Mouse (Mus musculus) heart, postnatal 0 days (tissue): ENCODE results near the gene Lfng. TPM values are rescaled to one million over a fixed set of nuclear protein-coding genes. Genes with fewer than 3 reads are reported as not detected.
A peak's percentile ranks its signal among the peaks of the same experiment; 100 is the strongest.

Source experiments
- ATAC-seq: fragments of 200-750 bp; cut with Nextera tagmentation; 2 replicates; pipeline ENCODE4 v1.8.0; 2017; ENCODE audit warnings: low read depth, moderate number of reproducible peaks, moderate library complexity; ENCODE audit not compliant: insufficient read depth
- DNase-seq: peaks from one replicate; pipeline ENCODE4 v3.0.0-alpha.2; 2016; ENCODE audit warnings: low spot score
- H3K27ac ChIP-seq: fragments of 300-500 bp; sonication (generic); 2 replicates; pipeline ENCODE4 v1.5.1; 2014; ENCODE audit warnings: low read depth, mild to moderate bottlenecking
- H3K27me3 ChIP-seq: fragments of 300-500 bp; sonication (generic); 2 replicates; pipeline ENCODE4 v1.6.1; 2014; ENCODE audit warnings: low read length, mixed read lengths; ENCODE audit not compliant: control insufficient read depth, insufficient read depth
- H3K36me3 ChIP-seq: fragments of 300-500 bp; sonication (generic); replicated peaks from 2 replicates; pipeline ENCODE4 v1.6.1; 2014; ENCODE audit warnings: low read length, mixed read lengths; ENCODE audit not compliant: control insufficient read depth, insufficient read depth
- H3K4me1 ChIP-seq: fragments of 300-500 bp; sonication (generic); 2 replicates; pipeline ENCODE4 v1.6.1; 2014; ENCODE audit warnings: antibody characterized with exemption; ENCODE audit not compliant: control insufficient read depth, insufficient read depth
- H3K4me2 ChIP-seq: fragments of 300-500 bp; sonication (generic); 2 replicates; pipeline ENCODE4 v1.6.1; 2014; ENCODE audit warnings: low read depth, mild to moderate bottlenecking, low read length, moderate library complexity
- H3K4me3 ChIP-seq: fragments of 300-500 bp; sonication (generic); 2 replicates; pipeline ENCODE4 v1.5.1; 2014; ENCODE audit warnings: low read depth, low read length
- H3K9ac ChIP-seq: fragments of 300-500 bp; sonication (generic); replicated peaks from 2 replicates; pipeline ENCODE4 v1.6.1; 2014; ENCODE audit warnings: low read depth, low read length, mixed read lengths
- H3K9me3 ChIP-seq: fragments of 300-500 bp; sonication (generic); replicated peaks from 2 replicates; pipeline ENCODE4 v1.6.1; 2016; ENCODE audit warnings: low read length; ENCODE audit not compliant: control insufficient read depth
- CTCF ChIP-seq: IDR thresholded peaks from 2 replicates; pipeline ENCODE4 v1.5.1; 2016; ENCODE audit warnings: antibody characterized with exemption, control low read depth, low read depth
- EP300 ChIP-seq: IDR thresholded peaks from 2 replicates; pipeline ENCODE4 v1.6.1; 2016; ENCODE audit warnings: antibody characterized with exemption, low read depth
- WGBS: fragments of 180-500 bp; shearing (Covaris S2); extraction: QIAGEN DNeasy Blood & Tissue Kit; methylation state at CpG from one replicate; pipeline ENCODE4 v1.1.7; 2014; 5-methylcytosine and 5-hydroxymethylcytosine counted together
- polyA plus RNA-seq: library from polyadenylated mRNA; unstranded; fragments of >200 nt; fragmentation: Nextera tagmentation; extraction: Ambion mirVana; gene quantifications from 2 replicates; pipeline ENCODE4 v1.2.1, GENCODE M21; 2015
- total RNA-seq: library from RNA; depleted of rRNA; stranded (reverse); fragments of >200 nt; gene quantifications from 2 replicates; pipeline ENCODE4 v1.2.3, GENCODE M21; 2014; ENCODE audit warnings: low replicate concordance

Gene Lfng
- total and polyA plus RNA-seq, 2 experiments from 2014 or later = 4.4 to 8.2 TPM

DNA sequence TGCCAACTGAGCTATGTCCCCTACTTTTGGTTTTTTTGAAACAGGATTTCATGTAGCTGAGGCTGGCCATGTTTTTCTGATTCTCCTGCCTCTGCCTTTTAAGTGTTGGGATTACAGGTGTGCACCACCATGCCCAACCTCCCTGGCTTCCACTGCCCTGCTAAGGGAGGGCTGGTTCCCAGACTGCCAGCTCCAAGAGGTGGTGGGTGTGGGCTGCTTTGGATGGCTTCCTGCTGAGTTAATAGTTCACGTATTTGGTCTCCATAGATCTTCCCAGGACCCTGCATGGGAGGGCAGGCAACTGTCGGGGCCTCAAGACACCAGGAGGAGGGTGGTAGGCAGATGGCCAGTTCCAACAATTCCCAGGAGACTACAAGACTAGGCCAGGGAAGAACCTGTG lies 4.6 kb upstream of the Lfng start:
- Histone ChIP-seq H3K4me1 (peaks cover 9% of the 10 kb centered on the region; the same call in 1 of the 2 replicates), H3K9ac (no peak overlapping the region), H3K36me3 (no peaks in the 10 kb centered on the region), H3K27me3 (peaks cover 32% of the 10 kb centered on the region), H3K4me2 (no peak overlapping the region), H3K27ac (no peak overlapping the region), H3K9me3 (no peaks in the 10 kb centered on the region), H3K4me3 (no peak overlapping the region)
- no peak for ATAC-seq
- no peak for DNase-seq
- TF ChIP-seq CTCF = no peak
- TF ChIP-seq EP300 = no peak
- WGBS = 53% methylated on average over 2 of the region's 2 CpGs

DNA sequence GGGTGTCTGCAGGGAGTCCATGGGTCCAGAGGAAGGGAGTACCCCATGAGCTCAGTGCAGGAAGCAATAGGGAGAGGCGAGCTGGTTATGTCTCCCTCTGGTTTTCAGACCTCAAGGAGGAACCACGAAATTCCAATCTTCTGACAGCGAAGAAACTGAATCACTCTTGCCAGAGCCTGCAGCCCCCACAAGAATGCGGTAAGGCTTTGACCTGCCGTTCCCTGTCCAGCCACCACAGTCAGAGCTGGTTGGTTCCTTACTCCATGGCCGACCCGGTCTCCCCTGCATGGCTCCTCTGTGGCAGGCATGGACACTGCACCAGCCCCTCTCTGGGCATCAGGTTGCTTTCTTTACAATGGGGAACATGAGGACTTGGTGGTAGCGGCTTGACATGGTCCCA lies 2.7 kb upstream of the Lfng start:
- peaks cover 13% of the 10 kb centered on the region; the same call in 1 of the 2 replicates for H3K4me1 ChIP-seq
- peaks cover 47% of the 10 kb centered on the region for H3K27me3 ChIP-seq
- H3K27ac ChIP-seq = no peak overlapping the region
- DNase-seq (peak; percentile 41), ATAC-seq (no peak)
- WGBS = 43% methylated on average over 8 of the region's 8 CpGs
- H3K4me3 ChIP-seq = no peak overlapping the region
- H3K9me3 ChIP-seq = no peaks in the 10 kb centered on the region
- TF ChIP-seq CTCF (no peak), EP300 (no peak)
- H3K4me2 ChIP-seq = no peak overlapping the region
- H3K9ac ChIP-seq = no peak overlapping the region
- H3K36me3 ChIP-seq = no peaks in the 10 kb centered on the region

DNA sequence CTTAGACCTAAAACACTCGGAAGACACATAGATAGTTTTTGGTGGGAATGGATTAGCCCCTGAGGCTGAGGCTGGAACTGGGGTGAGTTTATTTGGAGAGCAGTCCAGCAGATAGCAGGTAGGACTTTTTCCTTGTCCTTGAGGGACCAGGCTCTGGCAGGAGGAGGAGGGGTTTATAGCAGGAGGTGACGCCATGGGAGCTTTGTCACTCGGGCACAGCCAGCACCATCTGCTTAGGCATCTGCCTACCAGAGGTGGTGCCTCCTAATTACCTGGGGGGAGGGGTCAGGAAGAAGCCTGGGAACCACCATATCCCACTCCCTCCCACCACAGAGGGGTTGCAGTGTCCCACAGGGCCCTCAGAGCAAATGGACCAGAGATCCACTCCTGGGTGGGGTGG lies 1.9 kb upstream of the Lfng start:
- H3K4me2 ChIP-seq = no peak overlapping the region
- H3K27ac ChIP-seq = no peak overlapping the region
- no peak for ATAC-seq
- H3K36me3 ChIP-seq = no peaks in the 10 kb centered on the region
- WGBS = 44% methylated on average over 3 of the region's 3 CpGs
- DNase-seq = no peak
- TF ChIP-seq EP300 (no peak), CTCF (no peak)
- H3K4me1 ChIP-seq = peaks cover 17% of the 10 kb centered on the region; the same call in 1 of the 2 replicates
- no peak overlapping the region for H3K4me3 ChIP-seq
- peaks cover 55% of the 10 kb centered on the region for H3K27me3 ChIP-seq
- no peaks in the 10 kb centered on the region for H3K9me3 ChIP-seq
- H3K9ac ChIP-seq = no peak overlapping the region

DNA sequence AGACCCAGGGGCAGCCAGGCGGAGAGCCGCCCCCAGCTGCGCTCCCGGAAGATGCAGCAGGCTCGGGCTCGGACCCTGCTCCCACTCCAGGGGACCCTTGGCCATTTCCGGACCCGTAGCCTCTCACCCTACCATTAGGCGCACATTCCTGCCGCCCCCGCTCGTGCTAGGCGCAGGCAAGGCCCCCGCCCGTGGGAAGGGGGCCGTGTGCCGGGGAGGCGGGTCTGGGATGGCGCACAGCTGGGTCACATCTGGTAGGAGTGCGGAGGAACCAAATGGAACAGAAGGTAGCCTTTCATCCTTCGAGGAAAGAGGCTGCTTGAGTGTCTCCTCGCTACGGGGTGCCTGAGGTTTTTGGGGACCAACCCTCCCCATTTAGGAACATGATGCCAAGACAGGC lies 734 bp upstream of the Lfng start:
- H3K4me1 ChIP-seq = peaks cover 28% of the 10 kb centered on the region
- DNase-seq = no peak
- H3K27ac ChIP-seq = no peak overlapping the region
- under 1% methylated on average over 23 of the region's 23 CpGs for WGBS
- TF ChIP-seq CTCF (no peak), EP300 (no peak)
- peak overlapping the region; percentile 54 for H3K4me3 ChIP-seq
- ATAC-seq = no peak
- H3K9me3 ChIP-seq = no peaks in the 10 kb centered on the region
- peaks cover 56% of the 10 kb centered on the region for H3K27me3 ChIP-seq
- no peak overlapping the region for H3K9ac ChIP-seq
- H3K36me3 ChIP-seq = no peaks in the 10 kb centered on the region
- H3K4me2 ChIP-seq = peak overlapping the region; percentile 63

DNA sequence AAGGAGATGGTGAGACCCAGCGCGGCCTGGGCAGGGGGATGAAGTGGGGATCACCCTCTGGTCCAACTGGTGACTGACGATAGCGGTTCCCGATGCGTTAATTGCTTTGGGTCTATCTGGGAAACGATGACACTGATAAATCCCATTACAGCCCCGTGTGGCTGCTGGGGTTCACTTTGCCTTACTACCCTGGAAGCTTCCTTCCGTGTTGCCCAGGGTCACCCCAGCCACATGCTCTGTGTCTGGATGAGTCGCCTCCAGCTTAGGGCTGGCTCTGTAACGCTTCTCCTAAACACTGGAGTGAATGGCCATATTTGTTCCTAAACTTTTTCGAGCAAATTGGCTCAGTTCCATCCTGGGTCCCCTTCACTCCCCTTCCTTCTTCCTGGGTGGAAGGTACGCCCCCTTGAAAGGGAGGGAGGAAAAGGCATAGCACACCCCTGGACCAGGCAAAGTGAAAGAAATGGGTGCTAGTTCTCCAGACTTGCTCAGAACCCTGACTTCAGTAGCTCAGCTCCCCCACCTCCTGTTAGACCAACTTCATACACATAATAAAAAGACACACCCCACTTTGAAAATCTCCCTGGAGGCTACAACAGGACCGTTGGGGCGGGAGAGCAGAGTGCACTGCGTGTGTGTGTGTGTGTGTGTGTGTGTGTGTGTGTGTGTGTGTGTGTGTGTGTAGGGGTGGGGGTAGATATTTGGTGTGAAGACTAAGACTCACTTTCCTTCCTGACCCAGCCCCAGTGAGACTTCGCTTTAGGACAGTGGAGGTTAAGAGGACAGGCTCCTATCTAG lies 915 bp downstream of the Lfng start:
- H3K27ac ChIP-seq = peak overlapping the region; percentile 84
- ATAC-seq = no peak

DNA sequence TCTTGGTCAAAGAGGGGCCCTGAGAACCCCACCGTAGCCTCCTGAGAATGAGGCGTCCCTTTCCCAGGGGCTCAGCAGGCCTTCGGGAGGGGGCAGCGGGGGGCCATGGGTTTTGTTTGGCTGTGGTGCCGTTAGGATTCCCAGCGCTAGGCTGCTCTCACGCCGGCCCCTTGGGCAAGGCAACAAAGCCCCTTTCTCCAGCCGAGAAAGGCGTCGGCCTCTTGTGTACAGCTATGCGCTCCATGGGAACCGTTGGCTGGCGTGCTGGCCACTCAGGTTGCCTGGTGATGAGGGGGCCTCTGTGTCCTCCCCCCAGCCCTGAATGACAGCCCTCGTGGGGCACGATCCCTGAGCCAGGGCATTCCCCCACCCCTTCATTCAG lies 1.5 kb downstream of the Lfng start:
- Histone ChIP-seq H3K4me2 (peak overlapping the region; percentile 63), H3K27ac (peak overlapping the region; percentile 84), H3K4me1 (peaks cover 35% of the 10 kb centered on the region), H3K36me3 (no peaks in the 10 kb centered on the region), H3K9ac (peak overlapping the region; percentile 37), H3K27me3 (peaks cover 63% of the 10 kb centered on the region), H3K9me3 (no peaks in the 10 kb centered on the region), H3K4me3 (peak overlapping the region; percentile 54)
- ATAC-seq = no peak
- TF ChIP-seq EP300 (no peak), CTCF (no peak)
- DNase-seq = no peak
- WGBS = 6% methylated on average over 16 of the region's 16 CpGs

More for the DNA sequence above, 915 bp downstream of the Lfng start:
- no peak for TF ChIP-seq CTCF
- no peak for TF ChIP-seq EP300
- Histone ChIP-seq H3K36me3 (no peaks in the 10 kb centered on the region), H3K9ac (peak overlapping the region; percentile 37), H3K4me3 (peak overlapping the region; percentile 54), H3K9me3 (no peaks in the 10 kb centered on the region), H3K4me1 (peaks cover 35% of the 10 kb centered on the region), H3K4me2 (peak overlapping the region; percentile 63), H3K27me3 (peaks cover 63% of the 10 kb centered on the region)
- DNase-seq = peak; percentile 8
- 4% methylated on average over 17 of the region's 17 CpGs for WGBS
